Mouse (Mus musculus): Measurements from ENCODE around the gene Tacc2.

DNA sequence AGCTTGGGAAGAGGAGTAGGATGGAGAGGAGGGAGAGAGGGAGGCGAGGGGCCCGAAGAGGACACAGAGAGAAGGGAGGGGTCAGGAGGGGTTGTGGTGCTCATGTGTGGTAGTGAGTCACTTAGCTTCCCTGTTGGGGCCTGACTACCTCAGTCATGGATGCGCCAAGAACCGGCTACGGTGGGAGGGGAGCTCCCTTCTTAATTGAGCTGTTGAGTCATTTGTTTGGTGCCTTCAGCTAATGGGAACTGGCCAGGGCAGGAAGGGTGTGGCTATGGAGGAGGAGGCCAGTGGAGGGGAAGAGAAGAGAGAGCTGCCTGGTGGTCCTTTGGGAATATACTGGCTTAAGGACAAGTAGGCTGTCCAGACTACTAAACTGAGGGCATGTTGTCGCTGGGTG lies 94.1 kb downstream of the Tacc2 start:
- no peak for TF ChIP-seq POLR2A (IDR thresholded peaks at IDR 0.05; ENCODE audit: extremely low read depth, insufficient read depth, low read length)
- no peak for TF ChIP-seq CTCF (IDR thresholded peaks at IDR 0.05; ENCODE audit: low read depth, low read length)

All from liver, adult 2 months (tissue).